Mouse (Mus musculus) embryonic facial prominence, embryonic 14.5 days (tissue): Measurements from ENCODE around the gene Mlxip. TPM values are rescaled to one million over a fixed set of nuclear protein-coding genes. Genes with fewer than 3 reads are reported as not detected.

Experiments used
- ATAC-seq: fragments of 200-750 bp; cut with Nextera tagmentation; 2 replicates; pipeline ENCODE4 v1.8.0; 2017; ENCODE audit warnings: low read depth, moderate number of reproducible peaks, moderate TSS enrichment
- DNase-seq: peaks from one replicate; pipeline ENCODE4 v3.0.0-alpha.2; 2015; ENCODE audit warnings: low spot score
- H3K27ac ChIP-seq: fragments of 300-500 bp; sonication (generic); replicated peaks from 2 replicates; pipeline ENCODE4 v1.5.1; 2014; ENCODE audit warnings: low read depth, mild to moderate bottlenecking, low read length, moderate library complexity
- H3K27me3 ChIP-seq: fragments of 300-500 bp; sonication (generic); replicated peaks from 2 replicates; pipeline ENCODE4 v1.6.1; 2014; ENCODE audit warnings: low read length; ENCODE audit not compliant: control insufficient read depth, insufficient read depth
- H3K36me3 ChIP-seq: fragments of 300-500 bp; sonication (generic); 2 replicates; pipeline ENCODE4 v1.6.1; 2014; ENCODE audit warnings: low read length, mixed read lengths; ENCODE audit not compliant: control insufficient read depth, insufficient read depth
- H3K4me1 ChIP-seq: fragments of 300-500 bp; sonication (generic); 2 replicates; pipeline ENCODE4 v1.6.1; 2014; ENCODE audit warnings: antibody characterized with exemption, low read length; ENCODE audit not compliant: control insufficient read depth, insufficient read depth
- H3K4me2 ChIP-seq: fragments of 300-500 bp; sonication (generic); 2 replicates; pipeline ENCODE4 v1.6.1; 2014; ENCODE audit warnings: low read depth, mild to moderate bottlenecking, low read length, moderate library complexity, mixed read lengths
- H3K4me3 ChIP-seq: fragments of 300-500 bp; sonication (generic); 2 replicates; pipeline ENCODE4 v1.5.1; 2014; ENCODE audit warnings: low read depth, mild to moderate bottlenecking, low read length
- H3K9ac ChIP-seq: fragments of 300-500 bp; sonication (generic); 2 replicates; pipeline ENCODE4 v1.6.1; 2014; ENCODE audit warnings: low read depth, mild to moderate bottlenecking, low read length, moderate library complexity, mixed read lengths
- H3K9me3 ChIP-seq: fragments of 300-500 bp; sonication (generic); 2 replicates; pipeline ENCODE4 v1.6.1; 2016; ENCODE audit warnings: low read length; ENCODE audit not compliant: control insufficient read depth
- WGBS: fragments of 180-500 bp; shearing (Covaris S2); extraction: QIAGEN DNeasy Blood & Tissue Kit; methylation state at CpG from one replicate; pipeline ENCODE4 v1.1.7; 2014; 5-methylcytosine and 5-hydroxymethylcytosine counted together
- polyA plus RNA-seq: library from polyadenylated mRNA; unstranded; fragments of >200 nt; fragmentation: Nextera tagmentation; extraction: Ambion mirVana; gene quantifications from 2 replicates; pipeline ENCODE4 v1.2.1, GENCODE M21; 2014

The Mlxip gene
- polyA plus RNA-seq, 1 experiment from 2014 or later = 17.7 TPM

DNA sequence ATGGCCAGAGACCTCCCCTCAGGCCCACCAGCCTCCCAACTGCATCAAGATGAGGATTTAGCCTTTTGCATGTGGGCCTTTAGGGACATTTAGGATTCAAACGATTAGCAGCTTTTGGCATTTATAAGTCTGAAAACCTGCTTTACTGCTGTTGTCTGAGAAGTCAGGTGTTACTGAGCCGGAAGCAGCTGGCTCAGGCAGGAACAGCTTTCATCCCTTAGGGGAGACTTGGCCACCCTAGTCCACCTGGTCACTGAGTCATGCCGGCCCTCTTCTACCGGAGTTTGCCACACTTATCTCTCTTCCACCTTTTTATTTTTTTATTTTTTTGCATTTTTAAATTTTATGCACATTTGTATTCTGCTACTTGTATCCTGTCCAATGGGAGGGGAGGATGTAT lies 37.3 kb upstream of the Mlxip start:
- no peak overlapping the region for H3K9ac ChIP-seq
- no peak overlapping the region for H3K4me3 ChIP-seq
- WGBS = 82% methylated on average over 4 of the region's 4 CpGs
- H3K27me3 ChIP-seq = no peaks in the 10 kb centered on the region
- no peak overlapping the region for H3K4me2 ChIP-seq
- H3K36me3 ChIP-seq = peaks cover 69% of the 10 kb centered on the region
- H3K4me1 ChIP-seq = peaks cover 4% of the 10 kb centered on the region; the same call in 1 of the 2 replicates
- H3K27ac ChIP-seq = no peak overlapping the region
- no peaks in the 10 kb centered on the region for H3K9me3 ChIP-seq
- ATAC-seq (no peak), DNase-seq (no peak)

DNA sequence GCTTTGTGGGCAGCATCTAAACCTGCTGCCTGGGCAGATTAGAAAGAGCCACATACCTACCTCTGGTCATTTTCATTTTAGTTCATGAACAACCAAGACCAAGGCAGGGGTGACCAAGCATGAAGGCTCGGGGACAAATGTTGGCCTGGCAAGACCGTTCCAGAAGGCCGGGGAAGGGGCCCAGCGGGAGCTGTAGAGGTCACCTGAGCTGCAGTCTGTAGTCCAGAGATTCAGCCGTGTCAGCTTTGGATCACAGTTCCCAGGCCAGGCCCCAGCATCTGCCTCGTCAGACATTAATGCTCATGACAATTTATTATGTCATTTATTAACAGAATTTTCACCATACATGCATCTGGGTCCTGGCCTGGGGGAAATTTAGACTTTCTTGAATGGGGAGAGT lies 35.2 kb upstream of the Mlxip start:
- Histone ChIP-seq H3K4me1 (no peaks in the 10 kb centered on the region), H3K9ac (no peak overlapping the region), H3K27ac (no peak overlapping the region), H3K9me3 (no peaks in the 10 kb centered on the region), H3K4me3 (no peak overlapping the region), H3K27me3 (no peaks in the 10 kb centered on the region), H3K36me3 (peaks cover 89% of the 10 kb centered on the region), H3K4me2 (no peak overlapping the region)
- WGBS = 91% methylated on average over 6 of the region's 6 CpGs
- ATAC-seq = no peak
- DNase-seq = no peak

DNA sequence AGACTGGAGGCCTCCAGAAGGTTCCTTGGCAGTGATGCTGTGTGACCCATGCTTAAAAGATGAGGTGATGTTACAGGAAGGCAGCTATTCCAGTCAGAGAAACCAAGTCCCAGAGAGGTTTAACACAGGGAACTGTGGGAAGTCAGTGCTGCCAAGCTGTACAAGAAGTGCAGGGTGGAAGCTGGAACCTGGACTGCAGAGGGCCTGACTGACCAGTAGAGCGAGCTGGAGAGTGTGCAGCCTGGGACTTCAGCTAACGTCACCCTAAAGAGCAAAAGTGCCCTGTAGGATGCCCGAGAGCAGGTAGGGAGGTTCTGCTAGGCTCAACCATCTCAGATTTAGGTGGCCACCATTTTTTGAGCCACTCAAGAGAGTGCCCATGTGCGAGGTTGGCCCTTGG lies 31.7 kb upstream of the Mlxip start:
- DNase-seq = no peak
- Histone ChIP-seq H3K27ac (no peak overlapping the region), H3K4me1 (no peaks in the 10 kb centered on the region), H3K4me2 (no peak overlapping the region), H3K27me3 (no peaks in the 10 kb centered on the region), H3K4me3 (no peak overlapping the region), H3K9ac (no peak overlapping the region), H3K36me3 (peaks cover 90% of the 10 kb centered on the region), H3K9me3 (no peaks in the 10 kb centered on the region)
- ATAC-seq = no peak
- WGBS = 79% methylated on average over 4 of the region's 4 CpGs

GRCm38 (mm10) chr5:123364302-123364971 lies 30.2 kb upstream of the Mlxip start:
- no peak overlapping the region for H3K27ac ChIP-seq
- H3K36me3 ChIP-seq = peaks cover 91% of the 10 kb centered on the region
- 72% methylated on average over 10 of the region's 11 CpGs for WGBS

DNA sequence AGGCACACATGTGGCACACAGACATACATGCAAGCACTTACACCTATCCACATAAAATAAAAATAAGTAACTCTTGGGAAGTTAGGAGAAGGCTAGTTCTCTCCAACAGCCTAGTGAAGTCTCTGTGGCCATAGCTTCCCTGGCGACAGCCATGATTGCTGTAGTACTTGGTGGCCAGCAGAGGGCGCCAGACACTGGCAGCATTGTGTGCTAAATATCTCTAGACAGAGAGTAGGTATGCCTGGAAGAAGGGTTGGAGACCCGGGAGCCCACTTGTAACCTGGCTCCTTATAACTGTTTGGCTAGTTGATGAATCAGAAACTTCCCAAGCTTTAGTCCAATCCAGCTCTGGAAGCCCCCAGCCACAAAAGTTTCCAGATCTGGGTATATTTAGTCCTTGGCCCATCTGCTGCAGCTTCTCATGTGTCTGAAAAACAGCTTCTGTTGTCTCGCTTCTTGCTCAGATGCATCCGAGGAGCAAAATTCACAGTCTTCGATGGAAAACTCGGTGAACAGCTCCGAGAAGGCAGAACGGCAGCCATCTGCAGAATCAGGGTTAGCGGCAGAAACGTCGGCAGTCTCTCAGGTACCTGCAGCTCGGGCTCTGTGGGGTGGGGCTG lies 25.6 kb upstream of the Mlxip start:
- WGBS = 77% methylated on average over 13 of the region's 13 CpGs
- H3K4me3 ChIP-seq = no peak overlapping the region
- DNase-seq (peak; percentile 66), ATAC-seq (no peak)
- peaks cover 92% of the 10 kb centered on the region for H3K36me3 ChIP-seq
- H3K27ac ChIP-seq = no peak overlapping the region
- H3K4me2 ChIP-seq = no peak overlapping the region
- no peaks in the 10 kb centered on the region for H3K27me3 ChIP-seq
- no peak overlapping the region for H3K9ac ChIP-seq
- H3K4me1 ChIP-seq = no peaks in the 10 kb centered on the region
- no peaks in the 10 kb centered on the region for H3K9me3 ChIP-seq

More at GRCm38 (mm10) chr5:123364302-123364971, 30.2 kb upstream of the Mlxip start:
- Histone ChIP-seq H3K4me3 (no peak overlapping the region), H3K9me3 (no peaks in the 10 kb centered on the region), H3K9ac (no peak overlapping the region), H3K27me3 (no peaks in the 10 kb centered on the region), H3K4me1 (no peaks in the 10 kb centered on the region), H3K4me2 (no peak overlapping the region)
- peak; percentile 78 for DNase-seq
- ATAC-seq = peak; percentile 86

GRCm38 (mm10) chr5:123370049-123370448 lies 24.5 kb upstream of the Mlxip start:
- H3K9ac ChIP-seq = no peak overlapping the region
- 88% methylated on average over 5 of the region's 5 CpGs for WGBS
- H3K4me2 ChIP-seq = no peak overlapping the region
- no peaks in the 10 kb centered on the region for H3K4me1 ChIP-seq
- no peak for ATAC-seq
- no peaks in the 10 kb centered on the region for H3K9me3 ChIP-seq
- DNase-seq = no peak
- H3K27ac ChIP-seq = no peak overlapping the region
- no peak overlapping the region for H3K4me3 ChIP-seq
- H3K36me3 ChIP-seq = peaks cover 89% of the 10 kb centered on the region
- no peaks in the 10 kb centered on the region for H3K27me3 ChIP-seq

DNA sequence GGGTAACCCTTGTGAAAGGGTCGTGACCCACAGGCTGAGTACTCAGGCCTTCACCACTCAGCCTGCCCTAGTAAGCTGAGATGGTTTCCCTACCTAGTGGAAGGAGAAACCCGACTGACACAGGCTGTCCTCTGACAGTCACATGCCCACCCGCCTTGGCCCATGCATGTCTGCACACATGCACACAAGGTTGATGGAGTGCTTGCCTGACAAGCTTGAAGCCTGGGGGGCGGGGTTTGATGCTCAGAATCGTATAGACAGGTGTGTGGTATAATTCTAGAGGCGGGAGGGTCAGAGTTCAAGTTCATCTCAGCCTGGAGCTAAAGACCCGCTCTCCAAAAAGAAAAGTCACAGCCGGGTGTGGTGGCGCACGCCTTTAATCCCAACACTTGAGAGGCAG lies 19.3 kb upstream of the Mlxip start:
- Histone ChIP-seq H3K9me3 (no peaks in the 10 kb centered on the region), H3K4me1 (no peaks in the 10 kb centered on the region), H3K27me3 (no peaks in the 10 kb centered on the region), H3K4me2 (no peak overlapping the region), H3K4me3 (no peak overlapping the region), H3K27ac (no peak overlapping the region), H3K9ac (no peak overlapping the region), H3K36me3 (peaks cover 46% of the 10 kb centered on the region)
- DNase-seq (no peak), ATAC-seq (no peak)
- 89% methylated on average over 10 of the region's 10 CpGs for WGBS

- Histone ChIP-seq H3K4me1 (no peaks in the 10 kb centered on the region), H3K4me3 (no peak overlapping the region), H3K9me3 (no peaks in the 10 kb centered on the region), H3K36me3 (peaks cover 40% of the 10 kb centered on the region), H3K4me2 (no peak overlapping the region), H3K9ac (no peak overlapping the region), H3K27me3 (no peaks in the 10 kb centered on the region), H3K27ac (no peak overlapping the region)
- 92% methylated on average over 6 of the region's 6 CpGs for WGBS
- no peak for ATAC-seq
- DNase-seq = no peak
Observed at GRCm38 (mm10) chr5:123375793-123376452, 18.7 kb upstream of the Mlxip start.
